9 mouse cellular contexts compared by ENCODE assay signal in genomic region chr3:58727012-58727411, GRCm38 (mm10). TPM values are rescaled to one million over a fixed set of nuclear protein-coding genes. Genes with fewer than 3 reads are reported as not detected.
DNase-seq lines count a peak whose midpoint lies in the region; ATAC-seq lines count a peak whose summit lies in the region.
"Had no signal": no experiment of that assay in that cellular context is flagged by ENCODE, and none has a peak within 500 bp of the region (broad histone marks: within the 10 kb centered on the region; RNA-seq: fewer than 3 reads in every experiment).

No protein-coding gene starts in this region.

- no peaks in the 10 kb centered on the region for H3K36me3 ChIP-seq in forebrain, embryonic 10.5 days (replicated peaks)
- H3K36me3 ChIP-seq in forebrain, embryonic 15.5 days, result no peaks in the 10 kb centered on the region
- no peaks in the 10 kb centered on the region for H3K36me3 ChIP-seq in midbrain, embryonic 10.5 days
- H3K36me3 ChIP-seq in midbrain, embryonic 16.5 days (ENCODE audit: control insufficient read depth, insufficient read depth, low read length), result no peaks in the 10 kb centered on the region

- H3K4me2 ChIP-seq in forebrain, embryonic 15.5 days (replicated peaks), result no peak overlapping the region
- no peak overlapping the region for H3K4me2 ChIP-seq in midbrain, embryonic 16.5 days (ENCODE audit: low read length)

- 51% methylated on average over 3 of the region's 3 CpGs for WGBS in forebrain, embryonic 10.5 days
- WGBS in forebrain, embryonic 15.5 days, result 49% methylated on average over 3 of the region's 3 CpGs
- 44% methylated on average over 3 of the region's 3 CpGs for WGBS in midbrain, embryonic 10.5 days
- WGBS in midbrain, embryonic 16.5 days, result 50% methylated on average over 3 of the region's 3 CpGs

- H3K27ac ChIP-seq in forebrain, embryonic 10.5 days, result no peak overlapping the region
- no peak overlapping the region for H3K27ac ChIP-seq in forebrain, embryonic 15.5 days (replicated peaks)
- H3K27ac ChIP-seq in midbrain, embryonic 10.5 days (replicated peaks), result no peak overlapping the region
- no peak overlapping the region for H3K27ac ChIP-seq in midbrain, embryonic 16.5 days (ENCODE audit: low read length)
- H3K27ac ChIP-seq: macrophage had no signal

- peak; percentile 42 for DNase-seq in forebrain, embryonic 10.5 days (ENCODE audit: extremely low spot score, low spot score)
- DNase-seq in midbrain, embryonic 10.5 days (ENCODE audit: low spot score), result peak; percentile 56
- peak; percentile 90 to 91 for DNase-seq in cerebellum, postnatal 10 days
- peak; percentile 4 for DNase-seq in induced T-regulatory cell, adult 2 months (ENCODE audit: low read depth)
- peak; percentile 5 for DNase-seq in yolk sac, embryonic 10.5 days (ENCODE audit: low spot score)

- H3K9me3 ChIP-seq in forebrain, embryonic 10.5 days, result no peaks in the 10 kb centered on the region
- no peaks in the 10 kb centered on the region for H3K9me3 ChIP-seq in forebrain, embryonic 15.5 days
- no peaks in the 10 kb centered on the region for H3K9me3 ChIP-seq in midbrain, embryonic 10.5 days (replicated peaks)
- no peaks in the 10 kb centered on the region for H3K9me3 ChIP-seq in midbrain, embryonic 16.5 days (replicated peaks; ENCODE audit: control insufficient read depth, low read length, poor library complexity, severe bottlenecking)

- H3K4me1 ChIP-seq in forebrain, embryonic 10.5 days, result peaks cover 18% of the 10 kb centered on the region
- peaks cover 3% of the 10 kb centered on the region; the same call in 1 of the 2 replicates for H3K4me1 ChIP-seq in forebrain, embryonic 15.5 days
- H3K4me1 ChIP-seq in midbrain, embryonic 10.5 days, result peaks cover 15% of the 10 kb centered on the region; the same call in 1 of the 2 replicates
- no peaks in the 10 kb centered on the region; the same call in 1 of the 2 replicates for H3K4me1 ChIP-seq in midbrain, embryonic 16.5 days (ENCODE audit: control insufficient read depth, insufficient read depth, low read length)

- H3K9ac ChIP-seq in forebrain, embryonic 15.5 days (replicated peaks), result no peak overlapping the region
- H3K9ac ChIP-seq in midbrain, embryonic 16.5 days (ENCODE audit: low read depth, low read length), result no peak overlapping the region

- ATAC-seq in forebrain, embryonic 15.5 days (replicated peaks), result no peak
- no peak for ATAC-seq in midbrain, embryonic 16.5 days
- peak; percentile 68 for ATAC-seq in megakaryocyte progenitor cell, adult 5-6 weeks (replicated peaks; ENCODE audit: poor library complexity)

- no peak overlapping the region for H3K4me3 ChIP-seq in forebrain, embryonic 10.5 days
- H3K4me3 ChIP-seq in forebrain, embryonic 15.5 days, result no peak overlapping the region
- no peak overlapping the region for H3K4me3 ChIP-seq in midbrain, embryonic 10.5 days
- no peak overlapping the region for H3K4me3 ChIP-seq in midbrain, embryonic 16.5 days (ENCODE audit: low read depth, low read length)

- H3K27me3 ChIP-seq in forebrain, embryonic 10.5 days (ENCODE audit: poor library complexity, severe bottlenecking), result peaks cover 24% of the 10 kb centered on the region
- H3K27me3 ChIP-seq in forebrain, embryonic 15.5 days, result no peaks in the 10 kb centered on the region
- H3K27me3 ChIP-seq in midbrain, embryonic 10.5 days (ENCODE audit: low read depth, poor library complexity, severe bottlenecking), result no peaks in the 10 kb centered on the region
- H3K27me3 ChIP-seq in midbrain, embryonic 16.5 days (ENCODE audit: control insufficient read depth, insufficient read depth, low read depth, low read length), result no peaks in the 10 kb centered on the region

RNA-seq across cellular contexts. Expression of gene Siah2, which starts 34.8 kb away (rescaled TPM):
- polyA plus RNA-seq in forebrain, embryonic 10.5 days (2016; fragmentation: Nextera tagmentation; extraction: Ambion mirVana), result 2.0 and 2.7 TPM in 2 replicates
- 7.0 and 8.1 TPM in 2 replicates for polyA plus RNA-seq in forebrain, embryonic 15.5 days (2015; fragmentation: Nextera tagmentation; extraction: Ambion mirVana)
- polyA plus RNA-seq in midbrain, embryonic 10.5 days (2016; fragmentation: Nextera tagmentation; extraction: Ambion mirVana), result 2.7 and 2.8 TPM in 2 replicates
- 8.9 and 10.7 TPM in 2 replicates for polyA plus RNA-seq in midbrain, embryonic 16.5 days (2015; fragmentation: Nextera tagmentation; extraction: Ambion mirVana)
- total RNA-seq in megakaryocyte progenitor cell, adult 5-6 weeks (2015), result 16.0 and 21.2 TPM in 2 replicates
- 7.0 and 10.5 TPM in 2 replicates for total RNA-seq in megakaryocyte progenitor cell, adult 5-6 weeks (2017)

Comparison
In these comparisons a context has a peak if more than half of its experiments do, and no peak if none do; other contexts are left out.
1. DNase-seq: peak in every context shown above with its lines; median percentile 90 in cerebellum, postnatal 10 days; 56 in midbrain, embryonic 10.5 days; 42 in forebrain, embryonic 10.5 days; 5 in yolk sac, embryonic 10.5 days; 4 in induced T-regulatory cell, adult 2 months.